In the genomic region with DNA sequence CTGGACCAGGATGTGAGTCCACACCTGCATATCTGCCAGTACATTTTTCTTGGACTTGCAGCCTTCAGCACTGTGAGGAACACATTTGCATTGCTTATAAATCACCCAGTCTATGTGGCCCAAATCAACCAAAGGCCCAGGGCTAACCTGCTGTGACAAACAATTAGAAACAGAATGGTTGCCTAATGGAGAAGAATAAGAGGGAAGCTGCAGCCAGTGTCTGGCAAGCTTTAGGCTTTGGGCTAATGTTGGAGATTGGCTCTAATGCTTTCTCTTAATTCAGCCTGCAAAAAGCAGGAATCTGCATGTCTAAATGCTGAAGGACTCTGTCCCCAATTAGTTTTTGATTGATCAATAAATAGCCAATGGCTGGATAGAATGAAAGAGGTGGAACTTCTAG, we compare ENCODE assay signal across 33 mouse cellular contexts.
"Had no signal": no experiment of that assay in that cellular context is flagged by ENCODE, and none has a peak within 500 bp of the region (broad histone marks: within the 10 kb centered on the region; RNA-seq: fewer than 3 reads in every experiment).

No protein-coding gene starts in this region.

- H3K9me3 ChIP-seq: limb, embryonic 10.5 days; limb, embryonic 12.5 days; limb, embryonic 13.5 days; limb, embryonic 15.5 days; liver, embryonic 12.5 days; liver, embryonic 13.5 days; liver, embryonic 15.5 days; lung, embryonic 15.5 days; midbrain, embryonic 10.5 days; midbrain, embryonic 12.5 days; midbrain, embryonic 13.5 days; midbrain, embryonic 15.5 days; neural tube, embryonic 12.5 days; neural tube, embryonic 13.5 days had no signal

- H3K4me1 ChIP-seq: limb, embryonic 10.5 days; limb, embryonic 12.5 days; limb, embryonic 13.5 days; limb, embryonic 15.5 days; liver, embryonic 12.5 days; liver, embryonic 13.5 days; liver, embryonic 15.5 days; lung, embryonic 15.5 days; megakaryocyte, embryonic 14.5 days; midbrain, embryonic 10.5 days; midbrain, embryonic 12.5 days; midbrain, embryonic 13.5 days; midbrain, embryonic 15.5 days; neural tube, embryonic 12.5 days; neural tube, embryonic 13.5 days had no signal

- ATAC-seq: liver, embryonic 12.5 days; liver, postnatal 0 days; lung, postnatal 0 days; midbrain, embryonic 13.5 days; midbrain, embryonic 15.5 days; midbrain, embryonic 16.5 days had no signal

- H3K4me3 ChIP-seq: limb, embryonic 10.5 days; limb, embryonic 12.5 days; limb, embryonic 13.5 days; limb, embryonic 15.5 days; liver, embryonic 12.5 days; liver, embryonic 13.5 days; liver, embryonic 15.5 days; lung, embryonic 15.5 days; megakaryocyte, embryonic 14.5 days; midbrain, embryonic 10.5 days; midbrain, embryonic 12.5 days; midbrain, embryonic 13.5 days; midbrain, embryonic 15.5 days; myocyte; neural tube, embryonic 12.5 days; neural tube, embryonic 13.5 days had no signal

- DNase-seq: left cerebral cortex, postnatal 4 days; liver; liver, embryonic 13.5 days; liver, postnatal 0 days; lung, adult 18-20 months; lung, adult 2 months; lung, embryonic 14.5 days; lung, postnatal 10 days; lung, postnatal 14 days; lung, postnatal 36 days; lung, postnatal 4 days; midbrain, embryonic 14.5 days had no signal

- H3K4me2 ChIP-seq: limb, embryonic 12.5 days; limb, embryonic 13.5 days; limb, embryonic 15.5 days; liver, embryonic 11.5 days; liver, embryonic 12.5 days; liver, embryonic 13.5 days; liver, embryonic 15.5 days; lung, embryonic 14.5 days; lung, embryonic 15.5 days; midbrain, embryonic 11.5 days; midbrain, embryonic 12.5 days; midbrain, embryonic 13.5 days; midbrain, embryonic 15.5 days; neural tube, embryonic 12.5 days; neural tube, embryonic 13.5 days had no signal

- H3K36me3 ChIP-seq: limb, embryonic 10.5 days; limb, embryonic 12.5 days; limb, embryonic 13.5 days; limb, embryonic 15.5 days; liver, embryonic 12.5 days; liver, embryonic 13.5 days; liver, embryonic 15.5 days; lung, embryonic 15.5 days; midbrain, embryonic 10.5 days; midbrain, embryonic 12.5 days; midbrain, embryonic 13.5 days; midbrain, embryonic 15.5 days; neural tube, embryonic 12.5 days; neural tube, embryonic 13.5 days had no signal

- H3K27me3 ChIP-seq: limb, embryonic 12.5 days; limb, embryonic 13.5 days; limb, embryonic 15.5 days; liver, embryonic 12.5 days; liver, embryonic 13.5 days; liver, embryonic 15.5 days; lung, embryonic 15.5 days; megakaryocyte, embryonic 14.5 days; midbrain, embryonic 12.5 days; midbrain, embryonic 13.5 days; midbrain, embryonic 15.5 days; neural tube, embryonic 12.5 days; neural tube, embryonic 13.5 days had no signal

- H3K9ac ChIP-seq: limb, embryonic 12.5 days; limb, embryonic 13.5 days; limb, embryonic 15.5 days; liver, embryonic 12.5 days; liver, embryonic 13.5 days; liver, embryonic 14.5 days; liver, embryonic 15.5 days; liver, postnatal 0 days; lung, embryonic 14.5 days; lung, embryonic 15.5 days; midbrain, embryonic 12.5 days; midbrain, embryonic 13.5 days; midbrain, embryonic 15.5 days; neural tube, embryonic 12.5 days; neural tube, embryonic 13.5 days had no signal

- H3K27ac ChIP-seq: limb, embryonic 10.5 days; limb, embryonic 12.5 days; limb, embryonic 13.5 days; limb, embryonic 15.5 days; liver, embryonic 12.5 days; liver, embryonic 13.5 days; liver, embryonic 14.5 days; liver, embryonic 15.5 days; lung, embryonic 15.5 days; macrophage; midbrain, embryonic 10.5 days; midbrain, embryonic 12.5 days; midbrain, embryonic 13.5 days; midbrain, embryonic 15.5 days; neural tube, embryonic 12.5 days; neural tube, embryonic 13.5 days had no signal
